Mouse (Mus musculus): ENCODE results near the gene Plekhj1.

Plekhj1 gene

GRCm38 (mm10) chr10:80748609-80749008, 49.8 kb downstream of the Plekhj1 start:
- no peak for DNase-seq (ENCODE audit: low spot score)

DNA sequence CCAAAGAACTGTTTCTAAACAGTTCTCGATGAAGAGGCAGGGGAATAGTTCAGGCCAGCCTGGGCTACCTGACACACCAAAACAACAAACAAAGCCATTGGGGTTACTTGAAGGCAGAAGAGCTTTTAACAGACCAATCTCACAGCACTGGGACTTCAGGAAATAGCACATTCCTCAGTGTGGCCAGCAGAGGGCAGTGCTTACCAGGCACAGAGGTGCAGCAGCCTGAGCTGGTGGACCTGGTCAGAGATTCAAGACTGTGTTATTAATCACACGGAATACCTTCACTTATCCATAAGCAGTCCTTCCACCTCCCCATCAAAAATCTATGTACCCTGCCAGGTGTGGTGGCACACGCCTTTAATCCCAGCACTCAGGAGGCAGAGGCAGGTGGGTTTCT, 51.0 kb downstream of the Plekhj1 start:
- DNase-seq (ENCODE audit: low spot score): peak; percentile 78

All from MN1 (cell line).